Mouse (Mus musculus): ENCODE results near the gene Gm20517. TPM values are rescaled to one million over a fixed set of nuclear protein-coding genes. Genes with fewer than 3 reads are reported as not detected.
A peak's percentile ranks its signal among the peaks of the same experiment; 100 is the strongest.
"Not testable (repeated sequence)": the region's sequence is repeated elsewhere in the genome, so short reads cannot be mapped to it uniquely, and the experiment has no call there.

Gm20517 gene
- polyA plus RNA-seq, 1 experiment: 2.9 TPM

DNA sequence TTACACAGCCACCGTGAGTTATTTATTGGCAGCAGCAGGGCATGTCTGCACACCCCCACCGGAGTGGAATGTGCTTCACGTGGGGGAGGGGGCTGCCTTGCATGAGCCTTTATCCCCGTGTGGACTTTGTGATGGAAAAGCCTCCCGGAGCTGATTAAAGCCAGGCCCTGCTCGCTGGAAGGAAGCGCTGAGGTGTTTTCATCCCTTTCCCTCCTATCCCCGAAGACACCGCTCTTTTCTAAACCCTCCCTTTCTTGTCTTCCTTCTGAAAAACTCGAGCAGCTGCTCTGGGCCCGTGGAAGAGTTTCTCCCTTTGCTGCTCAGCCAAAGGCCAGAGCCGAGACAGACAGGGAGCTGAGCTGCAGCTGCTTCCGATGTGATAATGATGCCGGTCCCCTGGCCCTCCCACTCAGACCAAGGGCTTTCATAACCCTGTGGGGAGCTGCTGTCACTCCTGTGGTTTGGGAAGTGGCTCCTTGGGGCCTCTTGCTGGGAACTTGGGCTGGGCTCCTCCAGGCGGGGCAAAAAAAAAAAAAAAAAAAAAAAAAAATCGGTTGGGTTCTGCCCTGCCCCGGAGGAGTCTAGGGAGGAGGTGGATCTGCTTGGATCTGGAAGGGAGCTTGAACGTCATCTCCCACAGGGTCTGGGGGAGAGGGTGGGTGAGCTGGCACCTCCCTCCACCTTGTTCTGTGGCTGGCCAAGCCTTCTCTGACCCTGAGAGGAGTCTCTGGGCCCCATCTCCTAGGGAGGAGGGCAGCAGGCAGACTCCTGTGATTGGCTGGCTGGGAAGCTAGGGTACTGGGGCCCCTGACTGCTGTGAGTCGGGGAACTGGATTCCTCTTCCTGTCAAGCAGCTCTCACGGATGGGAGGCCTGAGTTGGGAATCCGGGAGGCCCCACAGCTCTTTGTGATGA lies 15.9 kb upstream of the Gm20517 start:
- H3K27ac ChIP-seq (ENCODE audit: insufficient read depth, low read length): no peak overlapping the region
- H3K4me1 ChIP-seq (ENCODE audit: control insufficient read depth, insufficient read depth, low read length): 0 out of 2 replicates have a peak, but pooled peaks cover 2% of the 10 kb centered on the region
- TF ChIP-seq CTCF (IDR thresholded peaks at IDR 0.05; ENCODE audit: extremely low read depth, insufficient read depth, low read length) (no peak), POLR2A (IDR thresholded peaks at IDR 0.05; ENCODE audit: extremely low read depth, insufficient read depth, low read length) (no peak)
- peak overlapping the region; percentile 87 for H3K4me3 ChIP-seq (ENCODE audit: insufficient read depth, low read length)

DNA sequence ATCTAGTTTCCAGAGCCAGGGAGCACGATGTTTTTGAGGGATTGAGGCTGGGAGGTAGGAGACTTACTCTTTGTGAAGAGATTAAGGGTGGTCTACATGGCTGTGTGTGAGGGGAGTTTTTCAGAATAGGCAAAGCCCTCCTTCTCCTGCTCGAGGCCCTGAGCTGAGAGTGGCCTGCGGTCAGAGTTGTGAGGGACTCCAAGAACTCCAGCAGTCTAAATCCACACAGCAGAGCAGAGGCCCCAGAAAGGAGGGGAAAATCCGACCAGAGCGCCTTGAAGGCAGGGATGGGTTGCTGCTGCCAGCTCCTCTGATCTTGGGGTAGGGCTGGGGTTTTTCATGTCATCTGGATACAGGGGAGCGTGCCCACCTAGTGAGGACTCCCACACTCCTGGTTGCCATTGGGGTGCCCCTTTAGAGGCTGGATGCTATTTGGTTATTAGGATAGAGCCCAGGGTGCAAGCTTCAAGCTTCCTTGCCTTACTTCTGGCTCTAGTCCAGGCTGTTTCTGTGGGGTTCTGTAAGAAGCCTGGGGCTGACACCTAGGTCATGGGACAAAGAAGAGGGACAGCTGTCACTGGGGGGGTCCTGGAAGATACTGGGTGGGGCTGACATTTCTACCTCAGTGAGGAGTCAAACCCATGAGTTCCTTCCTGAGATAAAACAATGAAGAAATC lies 15.1 kb upstream of the Gm20517 start:
- TF ChIP-seq CTCF (IDR thresholded peaks at IDR 0.05; ENCODE audit: extremely low read depth, insufficient read depth, low read length) (no peak), POLR2A (IDR thresholded peaks at IDR 0.05; ENCODE audit: extremely low read depth, insufficient read depth, low read length) (no peak)
- 0 out of 2 replicates have a peak, but pooled peaks cover 2% of the 10 kb centered on the region for H3K4me1 ChIP-seq (ENCODE audit: control insufficient read depth, insufficient read depth, low read length)
- H3K4me3 ChIP-seq (ENCODE audit: insufficient read depth, low read length): no peak overlapping the region
- no peak overlapping the region for H3K27ac ChIP-seq (ENCODE audit: insufficient read depth, low read length)

DNA sequence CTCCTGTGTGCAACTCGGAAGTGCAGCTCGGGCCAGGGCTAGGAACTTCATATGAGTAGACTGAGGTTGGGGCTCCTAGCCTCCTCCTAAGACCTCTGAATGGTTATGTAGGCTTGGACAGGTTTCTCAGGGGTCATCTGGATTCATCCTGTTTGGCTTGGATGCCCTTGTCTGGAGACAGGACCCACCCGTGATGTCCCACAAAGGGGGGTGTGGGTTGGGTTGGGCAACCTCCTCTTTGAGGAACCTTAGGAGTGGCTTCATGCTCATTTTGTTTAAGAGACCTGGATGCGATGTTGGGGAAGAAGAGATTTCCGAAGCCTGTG lies 14.6 kb upstream of the Gm20517 start:
- no peak overlapping the region for H3K27ac ChIP-seq (ENCODE audit: insufficient read depth, low read length)
- H3K4me3 ChIP-seq (ENCODE audit: insufficient read depth, low read length): no peak overlapping the region
- H3K4me1 ChIP-seq (ENCODE audit: control insufficient read depth, insufficient read depth, low read length): 0 out of 2 replicates have a peak, but pooled peaks cover 2% of the 10 kb centered on the region
- TF ChIP-seq POLR2A (IDR thresholded peaks at IDR 0.05; ENCODE audit: extremely low read depth, insufficient read depth, low read length): no peak
- TF ChIP-seq CTCF (IDR thresholded peaks at IDR 0.05; ENCODE audit: extremely low read depth, insufficient read depth, low read length): no peak

- TF ChIP-seq CTCF (IDR thresholded peaks at IDR 0.05; ENCODE audit: extremely low read depth, insufficient read depth, low read length) (no peak), POLR2A (IDR thresholded peaks at IDR 0.05; ENCODE audit: extremely low read depth, insufficient read depth, low read length) (no peak)
- H3K4me3 ChIP-seq (ENCODE audit: insufficient read depth, low read length): no peak overlapping the region
- no peak overlapping the region for H3K27ac ChIP-seq (ENCODE audit: insufficient read depth, low read length)
- H3K4me1 ChIP-seq (ENCODE audit: control insufficient read depth, insufficient read depth, low read length): 0 out of 2 replicates have a peak, but pooled peaks cover 2% of the 10 kb centered on the region
Observed at GRCm38 (mm10) chr17:47597261-47597660, 14.1 kb upstream of the Gm20517 start.

DNA sequence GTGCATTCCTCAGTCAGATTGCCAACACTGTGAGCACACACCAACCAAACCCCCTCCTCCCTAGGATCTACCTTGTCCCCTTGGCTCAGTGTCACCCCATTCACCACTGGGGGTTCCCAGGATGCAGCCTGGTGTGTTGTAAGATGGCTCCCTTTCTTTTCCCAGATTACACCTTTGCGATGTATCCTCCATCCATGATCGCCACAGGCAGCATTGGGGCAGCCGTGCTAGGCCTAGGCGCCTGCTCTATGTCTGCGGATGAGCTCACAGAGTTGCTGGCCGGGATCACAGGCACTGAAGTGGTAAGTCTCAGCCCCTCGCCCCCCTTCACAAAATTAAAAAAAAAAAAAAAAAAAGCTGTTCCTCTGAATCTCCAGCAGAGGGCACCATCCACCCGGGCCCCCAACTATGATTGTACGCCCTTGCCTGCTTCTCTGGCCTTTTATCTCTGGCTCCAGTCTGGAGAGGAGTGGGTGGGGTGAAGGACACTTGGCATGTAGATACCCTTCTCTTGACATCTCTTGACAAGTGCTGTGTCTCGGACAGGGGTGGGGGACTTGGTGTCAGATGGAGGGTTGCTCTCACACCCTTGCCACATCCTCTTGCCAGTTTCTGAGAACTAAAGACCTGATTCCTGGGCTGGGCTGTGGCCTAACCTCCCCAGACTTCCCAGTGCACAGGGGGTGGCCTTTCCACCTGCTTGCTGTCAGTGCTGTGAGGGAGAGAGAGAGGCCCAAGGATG lies 13.4 kb upstream of the Gm20517 start:
- 0 out of 2 replicates have a peak, but pooled peaks cover 2% of the 10 kb centered on the region for H3K4me1 ChIP-seq (ENCODE audit: control insufficient read depth, insufficient read depth, low read length)
- no peak overlapping the region for H3K4me3 ChIP-seq (ENCODE audit: insufficient read depth, low read length)
- H3K27ac ChIP-seq (ENCODE audit: insufficient read depth, low read length): no peak overlapping the region
- TF ChIP-seq POLR2A (IDR thresholded peaks at IDR 0.05; ENCODE audit: extremely low read depth, insufficient read depth, low read length) (no peak), CTCF (IDR thresholded peaks at IDR 0.05; ENCODE audit: extremely low read depth, insufficient read depth, low read length) (peak; percentile 52)

DNA sequence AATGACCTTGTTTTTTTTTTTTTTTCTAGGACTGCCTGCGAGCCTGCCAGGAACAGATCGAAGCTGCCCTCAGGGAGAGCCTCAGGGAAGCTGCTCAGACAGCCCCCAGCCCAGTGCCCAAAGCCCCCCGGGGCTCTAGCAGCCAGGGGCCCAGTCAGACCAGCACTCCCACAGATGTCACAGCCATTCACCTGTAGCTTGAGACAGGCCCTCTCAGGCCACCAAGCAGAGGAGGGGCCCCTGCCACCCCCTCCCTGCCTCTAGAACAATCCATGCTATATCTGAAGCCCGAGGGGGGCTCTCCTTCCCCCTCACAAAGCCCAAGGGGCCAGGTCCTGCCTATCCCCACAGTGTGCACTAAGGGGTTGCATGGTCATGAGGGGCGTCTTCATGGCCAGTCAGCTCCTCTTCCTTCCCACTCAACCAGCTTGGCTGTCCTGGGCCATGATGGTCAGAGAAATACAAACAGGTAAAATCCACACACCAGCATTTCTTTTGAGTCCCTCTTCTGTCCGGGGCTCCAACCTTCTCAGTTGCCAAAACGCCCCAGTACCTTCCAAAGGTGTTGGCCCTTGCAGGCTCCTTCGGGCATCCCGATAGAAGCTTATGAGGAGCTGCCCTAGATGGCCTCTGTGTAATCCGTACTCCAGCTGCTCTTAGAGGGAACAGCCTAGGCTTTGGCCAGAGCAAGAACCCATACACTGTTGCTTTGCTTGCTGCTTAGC lies 12.6 kb upstream of the Gm20517 start:
- not testable (repeated sequence) for H3K4me1 ChIP-seq (ENCODE audit: control insufficient read depth, insufficient read depth, low read length); H3K27ac ChIP-seq (ENCODE audit: insufficient read depth, low read length)

DNA sequence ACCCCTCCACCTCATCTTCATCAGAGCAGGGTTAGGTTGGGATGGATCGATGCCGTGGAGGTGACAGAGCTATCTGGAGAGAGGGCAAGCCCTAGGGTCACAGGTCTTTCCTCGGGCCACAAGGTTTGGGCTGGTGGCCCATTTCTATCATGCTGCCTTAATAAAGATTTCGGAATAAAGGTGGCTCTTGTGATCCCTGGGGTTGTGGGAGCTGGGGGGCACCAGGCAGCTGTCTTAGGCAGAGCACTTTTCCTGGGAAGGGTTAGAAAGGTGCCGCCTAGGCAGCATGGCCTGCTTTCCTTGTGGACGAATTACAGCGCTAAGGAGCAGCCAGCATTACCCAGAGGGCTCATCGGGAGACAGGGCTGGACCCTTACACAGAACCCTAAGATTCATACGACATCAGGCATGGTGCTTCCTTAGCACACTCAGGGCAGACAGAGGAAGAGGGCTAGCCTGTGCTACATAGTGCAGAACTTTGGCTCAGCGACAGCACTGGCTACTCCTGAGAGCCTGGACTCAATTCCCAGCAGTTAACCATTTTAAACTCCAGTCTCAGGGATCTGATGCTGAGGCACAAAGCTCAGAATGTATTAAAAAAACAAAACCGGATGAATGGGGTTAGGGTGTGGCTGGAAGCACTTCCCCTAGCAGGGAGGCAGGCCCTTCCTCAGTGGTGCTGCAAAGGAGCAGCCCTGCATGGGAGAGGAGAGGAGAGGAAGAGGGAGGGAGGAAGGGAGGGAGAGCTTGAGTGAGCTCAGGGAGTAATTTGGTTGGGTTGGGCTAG lies 11.7 kb upstream of the Gm20517 start:
- H3K4me1 ChIP-seq (ENCODE audit: control insufficient read depth, insufficient read depth, low read length): no peaks in the 10 kb centered on the region
- no peak overlapping the region for H3K27ac ChIP-seq (ENCODE audit: insufficient read depth, low read length)
- no peak overlapping the region for H3K4me3 ChIP-seq (ENCODE audit: insufficient read depth, low read length)
- TF ChIP-seq POLR2A (IDR thresholded peaks at IDR 0.05; ENCODE audit: extremely low read depth, insufficient read depth, low read length): no peak

More for the DNA sequence above, 12.6 kb upstream of the Gm20517 start:
- not testable (repeated sequence) for H3K4me3 ChIP-seq (ENCODE audit: insufficient read depth, low read length)

DNA sequence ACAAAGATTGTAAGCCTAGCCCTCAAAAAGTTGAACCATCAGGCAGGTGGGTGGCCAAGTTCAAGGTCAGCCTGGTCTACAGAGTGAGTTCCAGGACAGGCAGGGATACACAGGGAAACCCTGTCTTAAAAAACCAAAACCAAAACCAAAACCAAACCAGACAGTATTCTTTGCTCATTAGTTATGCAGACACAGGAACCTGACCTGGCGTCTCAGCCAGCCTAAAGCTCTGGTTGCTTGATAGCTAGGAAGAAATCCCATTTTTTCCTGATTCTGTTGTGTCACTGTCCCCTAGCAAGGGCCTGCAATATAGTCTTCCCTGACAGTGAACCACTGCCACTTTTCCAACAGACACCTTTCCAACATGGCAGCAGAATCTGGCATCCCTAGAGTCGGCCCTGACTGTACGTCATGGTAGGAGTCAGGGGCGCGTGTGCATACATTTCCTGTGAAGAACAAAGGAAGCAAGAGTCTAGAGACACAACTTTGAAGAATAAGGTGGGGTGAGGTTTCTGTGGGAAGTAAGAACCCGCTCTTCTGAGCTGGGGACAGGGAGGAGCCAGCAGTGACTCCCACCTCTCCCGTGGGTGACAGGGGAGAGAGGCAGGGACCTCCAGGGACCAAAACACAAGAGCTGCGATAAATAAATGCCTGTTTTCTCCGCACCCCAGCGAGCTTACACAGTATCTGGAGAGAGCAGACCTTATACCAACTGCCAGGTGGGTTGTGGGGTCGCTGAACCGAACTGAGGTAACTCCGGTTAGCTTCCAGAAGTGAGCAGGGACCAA lies 10.6 kb upstream of the Gm20517 start:
- no peak for TF ChIP-seq POLR2A (IDR thresholded peaks at IDR 0.05; ENCODE audit: extremely low read depth, insufficient read depth, low read length)
- TF ChIP-seq CTCF (IDR thresholded peaks at IDR 0.05; ENCODE audit: extremely low read depth, insufficient read depth, low read length): no peak
- H3K4me3 ChIP-seq (ENCODE audit: insufficient read depth, low read length): no peak overlapping the region
- H3K27ac ChIP-seq (ENCODE audit: insufficient read depth, low read length): no peak overlapping the region
- H3K4me1 ChIP-seq (ENCODE audit: control insufficient read depth, insufficient read depth, low read length): no peaks in the 10 kb centered on the region

All from cortical plate, adult 2 months (tissue).